Mouse (Mus musculus) ES-E14 (cell line): ENCODE data around the gene Acot1. TPM values are rescaled to one million over a fixed set of nuclear protein-coding genes. Genes with fewer than 3 reads are reported as not detected.
A peak's percentile ranks its signal among the peaks of the same experiment; 100 is the strongest.

Source experiments
- DNase-seq: peaks from one replicate; pipeline ENCODE4 v3.0.0-alpha.2; 2013; ENCODE audit warnings: low read depth, low spot score
- H3K27ac ChIP-seq: 2 replicates; pipeline ENCODE4 v1.5.1; 2012; ENCODE audit warnings: low read depth, mild to moderate bottlenecking, low read length, moderate library complexity, mixed read lengths; ENCODE audit not compliant: poor library complexity, insufficient read depth, severe bottlenecking
- H3K36me3 ChIP-seq: 2 replicates; pipeline ENCODE4 v1.6.1; 2012; ENCODE audit warnings: mild to moderate bottlenecking, low read length, moderate library complexity, mixed read lengths; ENCODE audit not compliant: control insufficient read depth, poor library complexity, insufficient read depth, severe bottlenecking
- H3K4me1 ChIP-seq, 2 experiments: fragments of 150-350 bp in 1 of 2; sonication (generic) in 1 of 2; 2 replicates each; pipeline ENCODE4 v1.6.1; 2012; ENCODE audit warnings: low read length in 2 of 2, mild to moderate bottlenecking in 1 of 2, mixed read lengths in 1 of 2; ENCODE audit not compliant: control insufficient read depth in 2 of 2, insufficient read depth in 2 of 2, poor library complexity in 1 of 2
- H3K4me3 ChIP-seq, 2 experiments: fragments of 150-350 bp in 1 of 2; sonication (generic) in 1 of 2; 2 replicates each; pipeline ENCODE4 v1.5.1; 2012; ENCODE audit warnings: low read length in 2 of 2, low read depth in 1 of 2, mild to moderate bottlenecking in 1 of 2, mixed read lengths in 1 of 2; ENCODE audit not compliant: insufficient read depth in 1 of 2, poor library complexity in 1 of 2, severe bottlenecking in 1 of 2
- H3K9ac ChIP-seq: 2 replicates; pipeline ENCODE4 v1.6.1; 2012; ENCODE audit warnings: low read depth, mild to moderate bottlenecking, low read length, mixed read lengths; ENCODE audit not compliant: poor library complexity, insufficient read depth, severe bottlenecking
- H3K9me3 ChIP-seq: fragments of 150-350 bp; sonication (generic); 2 replicates; pipeline ENCODE4 v1.6.1; 2012; ENCODE audit warnings: low read depth, mild to moderate bottlenecking, low read length; ENCODE audit not compliant: control insufficient read depth, insufficient read depth
- CHD2 ChIP-seq: IDR thresholded peaks from 2 replicates; pipeline ENCODE4 v1.6.1; 2014; ENCODE audit warnings: mild to moderate bottlenecking, low read depth, low read length, inconsistent platforms
- HCFC1 ChIP-seq: IDR thresholded peaks from 2 replicates; pipeline ENCODE4 v1.6.1; 2012; ENCODE audit warnings: low read length, inconsistent platforms, borderline replicate concordance; ENCODE audit not compliant: insufficient read depth
- MAFK ChIP-seq: IDR thresholded peaks from 2 replicates; pipeline ENCODE4 v1.6.1; 2014; ENCODE audit warnings: mild to moderate bottlenecking, low read depth, low read length, inconsistent platforms; ENCODE audit not compliant: insufficient read depth
- ZC3H11A ChIP-seq: IDR thresholded peaks from 2 replicates; pipeline ENCODE4 v1.6.1; 2012; ENCODE audit warnings: low read depth, mild to moderate bottlenecking, inconsistent platforms, low read length, borderline replicate concordance
- ZNF384 ChIP-seq: IDR thresholded peaks from 2 replicates; pipeline ENCODE4 v1.6.1; 2012; ENCODE audit warnings: low read depth, low read length, inconsistent platforms
- in situ Hi-C, 2 experiments: fragments of 600-800 bp; cut with MboI; formaldehyde crosslinking; loops; one replicate each; pipeline ENCODE4 v1.15.1; 2025; ENCODE audit warnings: low sequenced_read_pairs in 2 of 2, inconsistent platforms in 1 of 2; ENCODE audit not compliant: unreplicated experiment in 2 of 2
- total RNA-seq: library from RNA; depleted of rRNA; stranded (reverse); fragments of 300-350 nt; gene quantifications from 2 replicates; pipeline ENCODE4 v1.2.3, GENCODE M21; 2012

Gene Acot1
- total RNA-seq, 1 experiment = 10.2 TPM

DNA sequence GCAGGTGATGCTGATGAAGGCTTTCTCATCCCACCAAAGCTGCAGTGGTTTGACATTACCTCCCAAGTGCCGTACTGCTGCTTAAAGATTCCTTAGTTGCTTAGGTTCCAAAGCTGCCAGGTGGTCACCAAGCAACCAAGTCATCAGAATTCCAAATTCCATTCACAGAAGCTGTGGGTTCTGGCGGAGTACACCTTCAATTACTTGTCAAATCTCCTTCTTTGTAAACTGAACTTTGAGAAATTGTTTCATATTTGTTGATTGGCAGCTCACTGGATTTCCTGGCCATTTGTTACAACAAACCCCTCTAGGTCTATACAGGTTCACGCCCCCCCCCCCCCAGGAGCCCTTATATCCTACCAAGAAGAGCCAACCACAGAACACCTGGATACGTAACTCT, 24.5 kb upstream of the Acot1 start, which contains the start of gene Heatr4:
TSS of gene Heatr4 (minus strand) at position 101 of the 400 bp plus-strand sequence.
- Histone ChIP-seq H3K4me1 (peaks cover 1 to 3% of the 10 kb centered on the region in 2 experiments; a peak in 1 of 4 replicates), H3K4me3 (no peak within 1 kb of the TSS), H3K27ac (no peak within 1 kb of the TSS), H3K9me3 (no peaks in the 10 kb centered on the region), H3K36me3 (no peaks in the 10 kb centered on the region), H3K9ac (no peak within 1 kb of the TSS)
- TF ChIP-seq ZNF384 = no peak
- in situ Hi-C loops = loop anchor here (5.0 kb wide), 2 partner anchors 1723 to 1733 kb away; no protein-coding TSS in a partner anchor
- DNase-seq = no peak

- in situ Hi-C loops = loop anchor here (5.0 kb wide), 2 partner anchors 1720 to 1730 kb away; no protein-coding TSS in a partner anchor
- Histone ChIP-seq H3K9ac (no peak overlapping the region), H3K4me1 (peaks cover 1 to 5% of the 10 kb centered on the region in 2 experiments; a peak in 1 of 4 replicates), H3K27ac (no peak overlapping the region), H3K4me3 (peak overlapping the region in 1 of 2 experiments; percentile 71; a peak in 2 of 4 replicates), H3K36me3 (no peaks in the 10 kb centered on the region), H3K9me3 (no peaks in the 10 kb centered on the region)
- TF ChIP-seq HCFC1 (no peak), ZC3H11A (no peak), MAFK (no peak)
- no peak for DNase-seq
These were observed 22.1 kb upstream of the Acot1 start for GRCm38 (mm10) chr12:83987242-83987582.

GRCm38 (mm10) chr12:83987583-83988441, 21.5 kb upstream of the Acot1 start, which contains the start of gene Acot2:
Gene Acot2, plus strand, starts transcription at chr12:83987861.
- Histone ChIP-seq H3K4me1 (peaks cover 1 to 5% of the 10 kb centered on the region in 2 experiments; a peak in 1 of 4 replicates), H3K4me3 (peak within 1 kb of the TSS; percentile 71), H3K9ac (peak within 1 kb of the TSS; percentile 79), H3K36me3 (no peaks in the 10 kb centered on the region), H3K27ac (no peak within 1 kb of the TSS), H3K9me3 (no peaks in the 10 kb centered on the region)
- TF ChIP-seq MAFK (no peak), ZNF384 (no peak), HCFC1 (no peak; the same call in 1 of the 2 replicates), CHD2 (no peak), ZC3H11A (no peak)
- peak; percentile 41 for DNase-seq
- in situ Hi-C loops = loop anchor here (5.0 kb wide), 2 partner anchors 1719 to 1729 kb away; no protein-coding TSS in a partner anchor

GRCm38 (mm10) chr12:83988483-83988882, 20.8 kb upstream of the Acot1 start:
- peaks cover 1 to 5% of the 10 kb centered on the region in 2 experiments; a peak in 1 of 4 replicates for H3K4me1 ChIP-seq
- in situ Hi-C loops = loop anchor here (5.0 kb wide), 2 partner anchors 1719 to 1729 kb away; no protein-coding TSS in a partner anchor
- no peak for DNase-seq
- no peaks in the 10 kb centered on the region for H3K36me3 ChIP-seq
- H3K4me3 ChIP-seq = peak overlapping the region; percentile 71
- no peak for TF ChIP-seq ZNF384
- TF ChIP-seq CHD2 = no peak
- no peak for TF ChIP-seq ZC3H11A
- no peak for TF ChIP-seq HCFC1
- TF ChIP-seq MAFK = no peak
- H3K9ac ChIP-seq = peak overlapping the region; percentile 79; the same call in 1 of the 2 replicates
- H3K9me3 ChIP-seq = no peaks in the 10 kb centered on the region
- no peak overlapping the region for H3K27ac ChIP-seq
